Mouse (Mus musculus): ENCODE data around the gene Phldb1. TPM values are rescaled to one million over a fixed set of nuclear protein-coding genes. Genes with fewer than 3 reads are reported as not detected.
"Not testable (repeated sequence)": the region's sequence is repeated elsewhere in the genome, so short reads cannot be mapped to it uniquely, and the experiment has no call there.

Gene Phldb1
- total RNA-seq, 2 experiments from 2014 or later = 88.5 to 95.6 TPM

DNA sequence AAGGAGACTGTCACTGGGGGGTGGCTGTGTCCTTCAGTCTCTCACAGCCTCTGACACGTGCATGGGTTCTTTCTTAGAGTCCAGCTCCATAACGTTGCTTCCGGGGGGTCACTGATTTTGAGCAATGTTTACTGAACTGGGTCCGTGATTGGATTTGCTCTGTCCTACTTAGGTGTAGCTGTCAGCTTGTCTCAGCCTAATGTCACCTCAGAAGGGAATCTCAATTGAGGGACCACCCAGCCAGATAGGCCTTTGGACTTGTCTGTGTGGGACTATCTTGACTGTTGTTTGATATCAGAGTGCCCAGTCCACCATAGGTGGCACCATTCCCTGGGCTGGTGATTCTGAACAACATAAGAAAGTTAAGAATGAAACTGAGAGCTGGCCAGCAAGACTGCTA lies 81.1 kb downstream of the Phldb1 start:
- no peak for DNase-seq

DNA sequence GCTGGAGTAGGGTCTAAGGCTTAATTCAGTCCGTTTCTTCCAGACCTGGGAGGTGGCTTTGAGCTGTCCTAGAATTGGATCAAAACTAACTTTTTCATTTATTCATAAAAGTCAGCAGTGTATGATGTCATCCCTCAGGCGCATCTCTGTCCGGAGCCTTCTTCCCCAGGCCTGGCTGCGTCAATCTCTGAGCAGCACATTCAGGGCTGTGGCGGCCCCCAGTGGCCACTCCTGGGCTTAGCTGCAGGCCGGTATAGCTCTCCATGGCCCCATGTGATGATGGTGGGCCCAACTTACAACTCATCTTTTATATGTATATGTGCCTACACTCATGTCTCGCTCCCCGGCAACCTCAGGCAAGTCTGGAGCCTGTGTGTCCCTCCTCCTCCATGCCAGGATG lies 83.0 kb downstream of the Phldb1 start:
- peak; percentile 58 to 63 for DNase-seq

DNA sequence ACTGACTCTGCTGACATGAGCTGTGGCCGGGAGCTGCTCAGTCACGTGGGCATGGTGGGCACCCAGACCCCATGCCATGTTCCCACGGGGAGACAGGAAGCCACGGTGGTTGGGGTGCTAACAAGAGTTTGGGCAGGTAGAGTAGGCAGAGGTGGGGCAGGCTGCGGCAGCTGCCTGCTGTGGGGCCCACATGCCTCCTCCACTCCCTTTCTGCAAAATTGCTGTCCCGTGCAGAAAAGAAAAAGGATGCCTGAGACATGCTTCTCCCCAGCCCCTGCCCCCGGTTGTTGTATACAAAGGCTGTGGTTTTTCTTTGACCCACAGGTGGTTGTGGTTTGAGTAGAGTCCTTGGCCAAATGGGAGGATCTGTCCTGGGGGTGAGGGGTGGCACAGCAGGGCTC lies 86.1 kb downstream of the Phldb1 start:
- DNase-seq = no peak

DNA sequence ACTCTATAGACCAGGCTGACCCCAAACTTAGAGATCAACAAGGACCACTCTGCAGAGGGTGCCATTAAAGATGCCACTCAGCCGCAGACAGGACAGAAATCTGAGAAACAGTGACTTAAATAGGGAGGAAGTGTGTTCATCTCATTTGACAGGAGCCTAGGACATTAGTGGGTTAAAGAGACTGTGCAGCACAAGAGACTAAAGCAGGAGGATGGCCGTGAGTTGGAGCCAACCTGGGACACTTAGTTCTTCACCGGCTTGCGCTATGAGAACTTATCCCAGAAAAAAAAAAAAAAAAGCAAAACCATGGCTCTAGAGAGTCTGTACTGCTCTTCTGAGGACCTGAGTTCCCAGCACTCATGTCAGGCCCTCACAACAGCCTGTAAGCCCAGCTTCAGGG lies 87.3 kb downstream of the Phldb1 start:
- no peak for DNase-seq

DNA sequence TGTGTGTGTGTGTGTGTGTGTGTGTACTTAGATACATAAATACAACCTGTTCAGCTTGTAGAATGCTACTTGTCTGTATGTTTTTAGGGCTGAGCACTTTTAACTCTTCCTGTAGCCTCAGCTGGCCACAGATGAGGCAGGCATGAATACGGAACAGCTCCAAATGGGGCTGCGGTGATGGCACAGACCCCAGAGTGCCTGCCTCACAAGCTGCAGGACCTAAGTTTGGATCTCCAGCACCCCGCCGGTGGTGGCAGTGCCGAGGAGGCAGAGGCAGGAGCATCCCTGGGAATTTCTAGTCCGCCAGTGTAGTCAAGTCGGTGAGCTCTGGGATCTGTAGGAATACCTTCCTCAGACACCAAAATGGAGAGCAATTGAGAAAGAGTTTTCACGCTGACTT lies 88.0 kb downstream of the Phldb1 start:
- DNase-seq = no peak

DNA sequence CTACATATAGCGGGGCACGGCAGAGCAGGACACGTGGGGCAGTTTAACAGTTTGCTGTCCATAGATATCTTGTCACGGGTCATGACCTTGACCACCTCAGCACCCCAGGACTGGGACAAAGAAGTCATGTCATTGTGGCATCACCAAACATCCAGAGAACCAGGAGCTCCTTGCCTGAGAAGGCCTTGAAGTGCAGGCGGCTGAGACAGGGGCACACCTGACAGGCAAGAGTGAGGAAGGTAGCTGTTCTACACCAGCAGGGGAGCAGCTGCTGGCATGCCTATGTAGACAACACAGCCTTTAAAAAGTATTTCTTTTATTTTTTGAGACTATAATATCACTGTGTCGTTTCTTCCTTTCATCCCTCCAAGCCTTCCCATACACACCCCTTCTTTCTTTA lies 88.6 kb downstream of the Phldb1 start:
- DNase-seq = no peak

DNA sequence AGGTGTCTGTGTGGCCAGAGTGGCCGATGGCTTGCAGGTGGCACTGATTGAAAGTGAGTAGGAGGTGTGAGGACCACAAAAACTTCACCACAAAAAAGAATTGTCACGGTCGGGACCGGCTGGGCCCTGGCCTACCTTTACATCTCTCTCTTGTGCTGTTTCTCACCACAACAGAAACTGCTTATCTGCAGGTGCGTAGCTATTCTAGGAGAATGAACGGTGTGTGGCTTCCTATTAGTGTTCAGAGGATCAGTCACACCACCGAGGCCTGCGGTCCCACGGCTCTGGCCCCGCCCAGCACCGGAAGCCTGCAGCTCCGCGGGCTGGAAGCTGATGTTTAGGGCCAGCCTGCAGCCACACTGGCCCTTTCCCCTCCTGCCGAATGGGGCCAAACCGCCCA lies 89.1 kb downstream of the Phldb1 start:
- no peak for DNase-seq

DNA sequence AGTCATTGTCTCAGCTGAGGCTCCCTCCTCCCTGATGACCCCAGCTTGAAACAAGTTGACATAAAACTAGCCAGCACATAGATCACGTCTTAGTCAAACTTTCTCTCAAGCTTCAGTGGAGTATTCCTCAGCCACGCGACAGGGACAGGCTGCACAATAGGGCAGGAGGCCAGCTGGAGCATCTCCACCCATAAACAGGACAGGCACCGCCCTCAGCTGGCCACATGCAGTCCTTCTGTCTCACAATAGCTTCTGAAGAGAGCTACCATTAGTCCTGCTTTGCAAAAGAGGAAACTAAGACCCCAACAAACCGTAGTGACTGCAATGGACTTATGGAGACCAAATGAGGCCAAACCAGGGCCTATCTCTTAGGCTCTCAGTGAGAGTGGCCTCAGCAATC lies 89.5 kb downstream of the Phldb1 start:
- DNase-seq = no peak

DNA sequence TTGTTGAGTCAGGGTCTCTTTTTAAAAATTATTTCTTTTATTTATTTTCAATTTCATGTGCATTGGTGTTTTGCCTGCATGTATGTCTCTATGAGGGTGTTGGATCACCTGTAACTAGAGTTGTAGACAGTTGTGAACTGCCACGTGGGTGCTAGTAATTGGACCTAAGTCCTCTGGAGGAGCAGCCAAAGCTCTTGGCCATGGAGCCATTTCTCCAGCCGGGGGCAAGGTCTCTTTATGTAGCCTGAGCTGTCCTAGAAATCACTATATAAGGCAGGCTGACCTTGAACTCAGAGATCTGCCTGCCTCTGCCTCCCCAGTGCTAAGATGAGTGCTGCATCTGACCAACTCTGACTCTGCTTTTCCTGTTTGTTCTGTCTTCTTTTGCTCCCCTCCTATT lies 90.8 kb downstream of the Phldb1 start:
- DNase-seq = no peak

DNA sequence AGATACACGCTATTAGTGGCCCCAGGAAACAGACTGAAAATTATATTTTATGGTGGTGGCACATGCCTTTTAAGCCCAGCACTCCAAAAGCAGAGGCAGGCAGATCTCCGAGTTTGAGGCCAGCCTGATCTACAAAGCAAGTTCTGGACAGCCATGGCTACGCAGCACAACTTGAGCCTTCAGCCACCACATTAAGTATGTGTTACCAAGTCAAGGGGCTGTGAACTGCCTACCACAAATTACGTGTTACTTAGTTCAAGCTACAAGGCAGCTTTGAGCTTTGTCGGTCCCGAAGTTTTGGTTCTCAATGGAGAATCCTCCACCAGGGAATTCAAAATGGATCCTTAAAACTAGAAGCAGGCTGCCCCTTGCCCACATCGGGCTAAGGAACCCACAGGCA lies 91.9 kb downstream of the Phldb1 start:
- DNase-seq = no peak

DNA sequence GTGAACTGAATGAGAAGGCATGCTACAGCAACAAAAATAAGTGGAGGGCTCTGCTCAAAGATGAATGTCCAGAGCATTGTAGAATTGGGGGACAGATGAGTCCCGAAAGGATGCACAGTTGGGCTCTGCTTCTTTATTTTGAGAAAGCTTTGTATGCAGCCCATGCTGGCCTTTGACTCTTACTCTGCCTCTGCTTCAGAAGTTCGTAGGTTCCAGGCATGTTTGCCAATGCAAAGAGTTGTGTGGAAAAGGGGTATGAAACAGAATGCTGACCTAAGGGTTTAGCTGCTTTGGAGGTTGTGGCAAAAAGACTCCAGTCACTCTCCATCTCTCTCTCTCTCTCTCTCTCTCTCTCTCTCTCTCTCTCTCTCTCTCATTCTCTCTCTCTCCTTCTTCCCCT lies 93.4 kb downstream of the Phldb1 start:
- DNase-seq = no peak

DNA sequence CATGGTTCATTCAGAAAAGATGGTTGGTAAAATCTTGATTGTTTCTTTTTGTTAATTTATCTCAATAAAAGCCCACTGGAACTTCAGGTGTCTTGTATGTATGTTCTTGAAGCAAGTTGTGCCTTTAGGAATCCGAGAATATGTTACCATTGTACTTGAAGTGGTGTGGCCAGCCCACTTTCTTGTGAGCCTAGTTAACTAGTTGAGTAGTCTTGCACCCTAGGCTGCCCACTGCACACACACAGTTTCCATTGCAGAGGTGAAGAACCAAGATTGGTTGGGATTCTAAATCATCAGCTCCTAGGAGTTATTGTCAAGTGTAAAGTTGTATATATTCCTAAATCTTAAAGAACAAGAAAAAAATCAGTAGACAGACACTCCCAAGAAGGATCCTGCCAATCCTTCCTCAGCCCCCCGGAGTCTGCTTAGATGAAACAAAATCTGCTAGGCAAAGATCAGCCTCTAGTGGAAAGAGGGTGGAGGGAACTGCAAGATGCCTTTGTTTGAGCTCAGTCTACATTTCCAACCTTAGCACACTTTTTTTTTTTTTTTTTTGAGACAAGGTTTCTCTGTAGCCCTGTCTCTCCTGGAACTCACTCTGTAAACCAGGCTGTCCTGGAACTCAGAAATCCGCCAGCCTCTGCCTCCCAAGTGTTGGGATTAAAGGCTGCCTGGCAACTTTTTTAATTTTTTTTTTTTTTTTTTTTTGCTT lies 94.2 kb downstream of the Phldb1 start:
- DNase-seq = no peak

DNA sequence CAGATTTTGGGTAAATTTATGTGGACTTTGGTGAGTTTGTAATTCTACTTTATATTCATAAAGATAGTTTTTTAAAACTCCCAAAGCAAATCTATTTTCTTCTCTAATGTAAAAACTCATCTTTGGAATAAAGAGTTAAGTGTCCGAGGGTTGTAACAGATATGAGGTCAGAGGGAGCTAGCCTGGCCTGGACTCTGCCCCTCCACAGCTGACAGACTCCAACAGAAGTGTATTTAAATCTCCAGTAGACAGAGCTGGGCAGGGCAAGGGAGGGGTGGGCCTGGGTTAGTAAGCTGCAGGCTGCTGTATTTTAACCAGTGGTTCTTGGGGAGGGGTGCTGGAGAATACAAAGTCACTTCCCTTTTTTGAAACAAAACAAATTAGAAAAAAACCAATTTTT lies 95.0 kb downstream of the Phldb1 start:
- not testable (repeated sequence) for DNase-seq

DNA sequence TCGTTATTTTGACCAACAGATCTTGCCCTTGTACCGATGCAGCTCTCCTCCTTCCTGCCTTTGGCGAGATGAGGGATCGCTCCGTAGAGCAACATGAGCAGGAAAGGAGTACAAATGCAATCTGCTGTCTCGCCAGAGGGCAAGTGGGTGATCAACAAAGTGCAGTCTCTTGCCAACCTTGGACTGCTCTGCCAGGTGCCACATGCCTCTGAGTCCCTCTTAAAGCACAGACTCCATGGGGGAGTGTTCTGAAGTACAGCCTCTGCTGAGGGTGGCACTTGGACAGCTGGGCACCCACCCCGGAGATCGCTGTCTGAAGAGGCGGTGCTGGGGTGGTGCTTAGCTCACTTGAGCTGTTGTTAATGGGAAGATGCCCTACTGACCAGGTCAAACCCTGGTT lies 96.3 kb downstream of the Phldb1 start:
- DNase-seq = not testable (repeated sequence)

DNA sequence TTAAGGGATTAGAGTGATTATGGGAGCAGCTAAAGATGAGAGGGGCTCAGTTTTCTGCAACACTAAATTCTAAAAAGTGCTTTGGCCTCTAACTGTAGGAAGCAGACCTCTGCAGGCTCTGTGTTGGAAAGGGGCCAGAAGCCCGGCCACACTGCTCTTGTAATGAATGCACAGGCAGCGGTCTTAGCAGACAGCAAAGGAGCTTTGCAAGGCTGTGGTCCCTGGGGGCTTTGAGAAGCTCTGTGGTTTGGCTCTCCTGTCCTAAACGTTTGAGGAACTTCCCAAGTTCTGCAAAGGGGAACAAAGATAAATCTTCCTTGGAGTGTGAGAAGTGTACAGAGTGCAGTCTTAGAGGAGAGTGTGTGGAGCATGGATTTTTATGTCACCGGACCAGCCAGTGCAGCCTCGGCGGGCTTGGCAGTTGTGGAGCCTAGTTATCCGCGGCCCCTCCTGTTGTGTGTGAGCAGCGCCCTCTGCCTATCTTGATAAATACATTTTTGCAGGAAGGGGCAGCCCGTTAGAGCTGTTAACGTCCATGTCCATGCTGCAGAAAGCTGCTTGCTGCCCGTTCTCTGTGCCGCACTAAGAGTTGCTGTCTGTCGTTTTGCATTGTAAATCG lies 97.3 kb downstream of the Phldb1 start:
- DNase-seq = no peak

Other genes with a start within 250 kb of the Phldb1 start
- gene Cxcr5, start 173.3 kb downstream of the Phldb1 start, total RNA-seq (2021) = not detected
- gene Ddx6, start 130.3 kb downstream of the Phldb1 start, total RNA-seq (2021) = 100 to 1,000 TPM; 133 to 134 TPM
- gene Treh, start 62.0 kb downstream of the Phldb1 start, total RNA-seq (2021) = not detected
- gene Arcn1, start 32.6 kb upstream of the Phldb1 start, total RNA-seq (2021) = 100 to 1,000 TPM; 104 to 112 TPM
- 10 to 100 TPM; 68.1 to 69.1 TPM for gene Ift46, start 32.7 kb upstream of the Phldb1 start, total RNA-seq (2021)
- 10 to 100 TPM; 43.3 to 51.6 TPM for gene Tmem25, start 64.1 kb upstream of the Phldb1 start, total RNA-seq (2021)
- gene Ttc36, start 67.9 kb upstream of the Phldb1 start, total RNA-seq (2021) = 1 to 10 TPM in 1 of 2 experiments, under 1 TPM in 1; 0.95 to 1.6 TPM
- gene Kmt2a, start 146.1 kb upstream of the Phldb1 start, total RNA-seq (2021) = 10 to 100 TPM; 61.3 to 78.3 TPM
- 100 to 1,000 TPM; 339 to 375 TPM for gene Atp5l, start 185.5 kb upstream of the Phldb1 start, total RNA-seq (2021)
- gene Ube4a, start 230.4 kb upstream of the Phldb1 start, total RNA-seq (2021) = 10 to 100 TPM; 72.1 to 78.3 TPM
- gene Cd3g, start 245.2 kb upstream of the Phldb1 start, total RNA-seq (2021) = not detected
- not detected for gene Cd3d, start 246.6 kb upstream of the Phldb1 start, total RNA-seq (2021)

All from layer of hippocampus, postnatal 36 days (tissue).